Comparison of ENCODE assay signal across 7 mouse cellular contexts in the genomic region with DNA sequence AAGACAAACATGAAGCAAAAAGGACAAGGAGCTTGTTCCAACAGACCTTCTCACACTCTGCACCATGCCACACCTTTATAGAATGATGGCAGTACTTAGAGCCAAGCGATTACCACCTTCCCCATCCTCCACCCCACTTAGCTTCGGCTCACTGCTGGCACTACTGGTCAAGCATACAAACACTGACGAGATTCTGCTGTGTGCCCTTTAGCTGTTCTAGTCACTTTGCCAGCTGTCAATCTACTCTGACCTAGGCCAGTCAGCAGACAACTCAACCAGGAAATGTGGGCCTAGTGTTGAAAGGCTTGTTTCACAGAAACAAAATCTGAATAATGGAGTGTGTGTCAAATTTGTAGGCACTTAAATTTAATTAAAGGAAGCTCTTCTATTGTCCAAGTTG.
"Had no signal": no experiment of that assay in that cellular context is flagged by ENCODE, and none has a peak within 500 bp of the region (broad histone marks: within the 10 kb centered on the region; RNA-seq: fewer than 3 reads in every experiment).

No protein-coding gene starts in this region.

- DNase-seq: liver; lung, adult 2 months; lung, postnatal 36 days; right cerebral cortex, postnatal 4 days; spleen, adult 18-20 months; thymus, adult 18-20 months; thymus, postnatal 14 days had no signal
